ENCODE assay signal across 10 mouse cellular contexts in the genomic region with DNA sequence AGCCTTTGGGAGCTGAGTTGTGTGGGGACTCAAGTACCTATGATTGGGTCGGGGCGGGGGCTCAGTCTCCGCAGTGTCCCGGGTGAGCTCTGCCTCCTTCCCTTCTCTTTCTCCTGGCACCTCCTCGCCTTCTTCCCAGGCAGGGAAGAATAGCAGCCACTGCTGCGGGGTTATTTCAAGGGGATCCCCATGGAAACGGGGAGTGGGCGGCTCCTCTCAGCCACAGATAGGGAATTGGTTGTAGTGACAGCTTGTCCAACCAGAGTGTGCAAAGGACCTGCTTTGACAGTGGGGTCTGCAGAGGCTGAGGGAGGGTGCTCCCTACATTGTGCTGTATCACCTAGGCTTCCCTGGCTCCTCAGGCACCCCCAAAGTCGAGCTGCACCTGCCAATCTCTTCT. TPM values are rescaled to one million over a fixed set of nuclear protein-coding genes. Genes with fewer than 3 reads are reported as not detected.
DNase-seq lines count a peak whose midpoint lies in the region; TF ChIP-seq lines count a peak whose summit lies in the region.
"Had no signal": no experiment of that assay in that cellular context is flagged by ENCODE, and none has a peak within 500 bp of the region (broad histone marks: within the 10 kb centered on the region; RNA-seq: fewer than 3 reads in every experiment).

No protein-coding gene starts in this region.

- TF ChIP-seq CTCF in cerebellum, adult 2 months (IDR thresholded peaks at IDR 0.05; ENCODE audit: borderline replicate concordance, insufficient read depth, low read depth, low read length): no peak

- H3K27me3 ChIP-seq in cerebellum, adult 2 months (ENCODE audit: control insufficient read depth, insufficient read depth, low read length): no peaks in the 10 kb centered on the region
- H3K27me3 ChIP-seq: liver, embryonic 15.5 days had no signal

- TF ChIP-seq POLR2A in cerebellum, adult 2 months (IDR thresholded peaks at IDR 0.05; ENCODE audit: borderline replicate concordance, insufficient read depth, low read length): no peak

- H3K4me3 ChIP-seq in cerebellum, adult 2 months (replicated peaks; ENCODE audit: insufficient read depth, low read depth, low read length): no peak overlapping the region
- H3K4me3 ChIP-seq: liver, embryonic 15.5 days had no signal

- WGBS in cerebellum, adult 2 months: 23% methylated on average over 9 of the region's 9 CpGs

- H3K27ac ChIP-seq in cerebellum, adult 2 months (ENCODE audit: insufficient read depth, low read length): peak overlapping the region; percentile 56
- H3K27ac ChIP-seq: liver, embryonic 15.5 days had no signal

- DNase-seq in cerebellum, adult 2 months: no peak
- DNase-seq in cerebellum, postnatal 4 days (ENCODE audit: low spot score in 2 of 2): no peak
- DNase-seq in frontal cortex, postnatal 14 days (ENCODE audit: low spot score in 2 of 2): peak; percentile 68 to 73
- DNase-seq in left cerebral cortex, adult 8-10 months (ENCODE audit: low spot score in 2 of 2): peak; percentile 59 to 83
- DNase-seq in right cerebral cortex, adult 2 months (ENCODE audit: low spot score in 2 of 2): peak; percentile 78 to 86
- DNase-seq in gastrocnemius, postnatal 10 days: no peak
- no peak for DNase-seq in lung, adult 18-20 months
- no peak for DNase-seq in kidney, adult 9 months
- DNase-seq: thymus, postnatal 36 days had no signal

- H3K4me1 ChIP-seq in cerebellum, adult 2 months (ENCODE audit: control insufficient read depth, insufficient read depth, low read length): peaks cover 93% of the 10 kb centered on the region
- H3K4me1 ChIP-seq: liver, embryonic 15.5 days had no signal

RNA-seq across cellular contexts. Expression of a gene that starts 22.5 kb away (rescaled TPM):
- 259 and 273 TPM in 2 replicates for polyA plus RNA-seq in cerebellum, adult 2 months (2012; rRNA removed)
- 100 to 1,000 TPM; 388 to 449 (median 430) TPM for total RNA-seq in left cerebral cortex, adult 8-10 months (2022)
- 1 to 10 TPM; 1.2 TPM for total RNA-seq in gastrocnemius, postnatal 10 days (2021)
- polyA plus RNA-seq: liver, embryonic 15.5 days had no signal

Comparison
In these comparisons a context has a peak if more than half of its experiments do, and no peak if none do; other contexts are left out.
1. DNase-seq: peak in frontal cortex, postnatal 14 days (2 of 2), left cerebral cortex, adult 8-10 months (2 of 2) and right cerebral cortex, adult 2 months (2 of 2); none in cerebellum, adult 2 months (0 of 2), cerebellum, postnatal 4 days (0 of 2), gastrocnemius, postnatal 10 days (single experiment), lung, adult 18-20 months (0 of 2) and kidney, adult 9 months (single experiment).
2. RNA of a gene that starts 22.5 kb away (total RNA-seq): 388 to 449 TPM in left cerebral cortex, adult 8-10 months; 1.2 TPM in gastrocnemius, postnatal 10 days; every median in the first group is over 100 times any median in the second.